Mouse (Mus musculus) cerebellum, adult 9-11 months (tissue): ENCODE data around the gene Dph5.

Experiments used
- DNase-seq: peaks from one replicate; pipeline ENCODE4 v3.0.0; 2022

The Dph5 gene

GRCm38 (mm10) chr3:115953088-115953487, 65.5 kb downstream of the Dph5 start:
- DNase-seq, result no peak

GRCm38 (mm10) chr3:115957223-115957622, 69.6 kb downstream of the Dph5 start:
- DNase-seq, result no peak

- no peak for DNase-seq
Measured at GRCm38 (mm10) chr3:115961311-115962027, 73.8 kb downstream of the Dph5 start.

GRCm38 (mm10) chr3:115962028-115962415, 74.4 kb downstream of the Dph5 start:
- no peak for DNase-seq

- no peak for DNase-seq
Measured at GRCm38 (mm10) chr3:115963597-115963996, 76.0 kb downstream of the Dph5 start.

- DNase-seq, result no peak
Measured at GRCm38 (mm10) chr3:115964071-115964470, 76.4 kb downstream of the Dph5 start.

GRCm38 (mm10) chr3:115968745-115969530, 81.3 kb downstream of the Dph5 start:
- no peak for DNase-seq

DNA sequence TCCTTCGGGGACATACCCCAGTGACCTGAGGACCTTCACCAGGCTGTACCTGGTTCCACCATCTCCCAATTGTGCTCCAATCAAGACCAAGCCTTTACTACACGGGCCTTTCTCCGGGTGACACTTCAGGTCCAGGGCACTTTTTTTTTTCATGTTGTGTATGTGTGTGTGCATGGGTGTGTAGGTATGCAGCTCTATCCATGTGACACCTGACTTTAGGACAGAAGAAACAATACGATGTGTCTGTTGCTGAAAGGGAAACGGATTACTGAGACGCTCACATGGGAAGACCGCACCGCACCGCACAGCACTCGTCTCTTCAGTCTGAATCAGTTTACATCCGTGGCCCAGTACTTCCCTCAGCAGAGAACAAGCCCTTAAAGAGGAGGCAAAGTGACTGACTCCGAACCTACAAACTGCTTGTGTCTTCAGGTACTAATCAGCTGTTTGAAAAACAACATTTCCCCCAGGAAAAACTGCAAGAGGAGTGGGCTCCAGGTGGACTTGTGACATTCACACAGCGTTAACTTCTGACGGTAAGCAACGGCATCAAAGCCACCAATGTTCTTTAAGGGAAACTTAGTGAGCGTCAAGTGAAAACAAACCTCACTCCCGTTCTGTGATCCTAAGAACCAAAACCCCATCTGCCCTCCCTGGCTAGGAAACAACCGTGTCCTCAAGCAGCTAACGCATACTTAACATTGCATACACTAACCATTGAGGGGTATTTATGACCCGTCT, 83.6 kb downstream of the Dph5 start:
- DNase-seq, result no peak

- no peak for DNase-seq
Measured at GRCm38 (mm10) chr3:115971891-115972646, 84.4 kb downstream of the Dph5 start.

GRCm38 (mm10) chr3:115974228-115974627, 86.6 kb downstream of the Dph5 start:
- no peak for DNase-seq

DNA sequence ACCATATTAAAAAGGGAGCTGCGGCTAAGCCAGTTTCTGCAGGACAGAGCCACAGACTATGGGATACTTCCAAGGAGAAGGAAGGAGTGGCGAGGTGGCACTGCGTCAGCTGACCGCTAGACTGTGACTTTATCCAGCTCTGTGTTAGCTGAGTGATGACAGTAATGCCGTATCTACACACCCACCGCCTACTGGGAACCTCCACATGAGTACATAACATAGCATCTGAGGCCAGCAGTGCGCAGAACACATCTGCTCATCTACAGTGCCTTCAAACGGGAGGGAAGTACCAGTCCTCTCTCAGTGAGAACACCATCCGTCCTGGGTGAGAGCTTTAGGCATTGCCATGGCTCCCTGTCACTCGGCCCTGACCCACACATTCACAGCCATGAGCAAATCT, 87.4 kb downstream of the Dph5 start:
- no peak for DNase-seq

DNA sequence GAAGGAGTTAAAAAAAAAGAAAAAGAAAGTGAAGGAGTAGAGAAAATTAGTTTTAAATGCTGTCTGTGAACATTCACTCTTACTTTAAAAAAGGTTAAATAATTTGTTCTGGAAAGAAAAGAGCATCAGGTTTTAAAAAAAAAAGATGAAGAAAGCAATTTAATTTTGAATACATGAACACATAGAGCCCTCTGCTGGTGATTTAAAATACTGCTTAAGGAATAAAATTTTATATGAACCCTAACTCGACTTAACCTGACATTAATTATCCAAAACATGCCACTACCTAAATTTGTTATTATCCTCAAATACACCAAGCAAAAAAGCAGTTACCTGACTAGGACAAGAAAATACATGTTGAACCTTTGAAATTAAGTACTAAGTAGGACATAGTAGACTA, 91.4 kb downstream of the Dph5 start:
- DNase-seq, result no peak

GRCm38 (mm10) chr3:115983217-115983616, 95.6 kb downstream of the Dph5 start:
- no peak for DNase-seq
